Mouse (Mus musculus) NIH3T3 (cell line): Measurements from ENCODE around the gene Blmh.

Source experiments
- DNase-seq: peaks from one replicate; pipeline ENCODE4 v3.0.0-alpha.2; 2012; ENCODE audit warnings: low read depth

Gene Blmh

DNA sequence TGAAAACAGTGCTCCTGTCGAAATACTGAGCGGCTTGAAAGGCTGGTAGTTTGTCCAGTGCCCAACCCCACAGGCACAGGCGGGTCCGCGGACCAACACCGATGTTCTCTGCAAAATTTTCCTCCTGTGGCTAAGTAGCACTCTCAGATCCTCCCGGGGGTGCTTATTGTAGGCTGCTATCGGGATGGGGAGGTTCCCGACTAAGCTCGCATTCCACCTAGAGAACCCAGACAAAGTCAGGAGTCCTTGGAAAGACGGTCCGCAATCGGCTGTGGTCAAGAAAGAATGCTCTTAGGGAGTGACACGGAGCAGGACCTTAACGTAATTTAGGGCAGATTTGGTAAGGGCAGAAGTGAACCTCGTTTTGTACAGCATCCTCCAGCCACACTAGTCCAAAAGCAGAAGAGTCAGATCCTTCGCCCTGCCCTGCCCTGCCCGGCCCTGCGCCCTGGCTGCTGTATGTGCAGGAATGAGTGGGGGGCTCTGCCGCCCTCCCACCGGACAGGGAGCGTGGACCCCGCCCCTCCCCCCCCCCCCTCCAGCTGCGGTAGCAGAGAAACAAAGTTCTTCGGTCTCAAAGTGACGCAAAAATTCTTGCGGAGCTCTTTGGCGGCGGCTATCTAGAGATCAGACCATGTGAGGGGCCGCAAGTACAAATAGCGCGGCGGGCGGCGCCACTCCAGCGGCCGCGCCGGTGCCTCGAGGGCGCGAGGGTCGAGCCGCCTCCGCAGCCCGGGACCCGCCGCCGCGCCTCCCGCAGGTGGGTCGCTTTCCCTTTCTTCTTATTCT is 73.5 kb downstream of the Blmh start, which contains the start of gene Slc6a4:
Slc6a4 (plus strand) TSS at position 688 of the 789 bp plus-strand sequence.
- DNase-seq, result peak; percentile 35

DNA sequence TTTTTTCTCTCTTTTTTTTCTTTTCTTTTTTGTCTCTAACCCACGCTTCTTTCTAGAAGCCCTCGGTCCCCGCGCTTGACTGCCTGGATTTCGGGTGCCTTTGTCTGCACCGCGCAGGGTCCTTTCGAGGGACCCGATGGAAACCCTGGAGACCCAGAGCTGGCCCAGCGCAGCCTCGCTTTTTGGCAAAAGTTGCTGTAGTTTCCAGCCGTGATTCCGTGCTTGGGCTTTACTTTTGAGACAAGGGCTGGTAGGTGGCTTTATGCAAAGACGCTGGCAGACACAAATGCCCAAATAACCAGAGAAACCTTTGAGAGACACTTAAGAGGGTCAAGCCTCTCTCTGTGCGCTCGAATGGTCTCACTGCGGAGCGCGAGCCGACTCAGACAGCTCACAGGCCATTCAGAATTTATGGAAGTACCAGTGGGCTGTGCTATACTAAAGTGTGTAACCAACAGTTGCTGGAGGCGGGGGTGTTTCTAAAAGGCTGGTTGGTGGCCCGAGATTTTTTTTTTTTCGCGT is 74.2 kb downstream of the Blmh start:
- no peak for DNase-seq

DNA sequence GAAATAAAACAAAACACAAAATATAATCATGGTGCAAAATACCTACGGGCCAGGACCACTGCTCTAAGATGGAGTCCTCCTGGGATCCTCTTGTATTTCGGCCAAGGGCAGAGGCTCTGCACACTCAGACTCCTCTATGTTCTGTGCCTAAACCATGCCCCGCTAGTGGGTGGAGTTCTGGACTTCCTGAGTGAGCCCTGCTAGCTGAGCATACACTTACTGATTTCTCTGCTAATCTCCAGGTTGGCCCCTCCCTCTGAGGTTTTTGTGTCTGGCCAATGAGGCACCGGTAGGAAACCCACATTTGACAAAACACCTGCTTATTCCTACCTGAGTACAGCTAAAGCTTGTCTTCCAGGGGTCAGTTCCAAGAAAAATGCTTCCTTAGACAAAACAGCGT is 76.1 kb downstream of the Blmh start:
- DNase-seq, result no peak

DNA sequence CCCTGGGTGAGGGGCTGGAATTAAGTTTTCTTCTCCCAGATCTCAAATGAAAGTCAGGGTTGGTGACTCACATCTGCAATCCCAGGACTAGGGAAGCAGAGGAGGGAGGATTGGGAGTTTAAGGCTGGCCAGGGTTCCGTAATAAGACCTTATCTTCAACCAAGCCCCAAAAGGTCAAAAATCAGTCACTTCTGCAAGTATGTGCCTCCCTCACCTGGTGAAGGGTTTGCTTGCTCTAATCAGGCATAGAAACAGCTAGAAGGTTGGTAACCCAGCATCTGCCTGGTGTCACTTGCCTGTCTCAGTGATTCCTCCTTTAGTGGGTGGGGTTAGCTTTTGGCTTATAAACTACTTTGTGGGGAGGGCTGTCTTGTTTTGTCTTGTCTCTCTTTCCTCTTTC is 77.8 kb downstream of the Blmh start:
- peak; percentile 73 for DNase-seq

DNA sequence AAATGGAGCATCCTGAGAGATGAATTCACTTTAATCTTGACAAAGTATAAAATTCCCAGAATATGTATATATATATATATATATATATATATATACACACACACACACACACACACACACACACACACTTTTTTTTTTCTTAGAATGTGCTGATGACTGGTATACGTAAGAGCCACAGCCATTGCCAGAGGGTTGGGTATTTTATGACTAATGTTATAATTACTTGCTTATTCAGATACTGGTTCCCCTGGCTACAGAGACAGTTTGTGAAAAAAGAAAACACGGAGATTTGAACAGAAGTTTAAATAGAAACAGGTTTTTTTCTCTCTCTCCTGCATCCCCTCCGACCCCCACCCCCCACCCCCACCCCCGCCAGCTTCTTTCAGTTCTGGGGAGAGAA is 81.3 kb downstream of the Blmh start:
- DNase-seq, result peak; percentile 81

DNA sequence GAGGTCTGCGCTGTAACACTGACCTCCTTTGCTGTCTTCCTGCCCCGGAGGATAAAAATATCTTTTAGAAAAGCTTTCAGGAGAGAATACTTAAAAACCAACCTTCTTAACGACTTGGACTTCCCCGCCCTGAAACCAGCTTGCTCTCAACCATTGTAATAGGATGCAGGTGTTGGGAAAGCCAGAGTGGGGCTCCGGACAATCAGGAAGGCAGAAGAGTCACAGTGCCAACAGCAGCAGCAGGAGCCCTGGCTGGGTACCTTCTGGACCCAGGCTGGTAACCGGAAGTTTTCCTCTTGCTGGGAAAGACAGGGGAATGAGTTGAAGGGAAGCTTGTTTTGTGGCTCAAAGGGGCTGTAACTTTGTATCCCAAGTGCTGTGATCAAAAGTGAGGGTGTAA is 82.0 kb downstream of the Blmh start:
- peak; percentile 57 for DNase-seq

DNA sequence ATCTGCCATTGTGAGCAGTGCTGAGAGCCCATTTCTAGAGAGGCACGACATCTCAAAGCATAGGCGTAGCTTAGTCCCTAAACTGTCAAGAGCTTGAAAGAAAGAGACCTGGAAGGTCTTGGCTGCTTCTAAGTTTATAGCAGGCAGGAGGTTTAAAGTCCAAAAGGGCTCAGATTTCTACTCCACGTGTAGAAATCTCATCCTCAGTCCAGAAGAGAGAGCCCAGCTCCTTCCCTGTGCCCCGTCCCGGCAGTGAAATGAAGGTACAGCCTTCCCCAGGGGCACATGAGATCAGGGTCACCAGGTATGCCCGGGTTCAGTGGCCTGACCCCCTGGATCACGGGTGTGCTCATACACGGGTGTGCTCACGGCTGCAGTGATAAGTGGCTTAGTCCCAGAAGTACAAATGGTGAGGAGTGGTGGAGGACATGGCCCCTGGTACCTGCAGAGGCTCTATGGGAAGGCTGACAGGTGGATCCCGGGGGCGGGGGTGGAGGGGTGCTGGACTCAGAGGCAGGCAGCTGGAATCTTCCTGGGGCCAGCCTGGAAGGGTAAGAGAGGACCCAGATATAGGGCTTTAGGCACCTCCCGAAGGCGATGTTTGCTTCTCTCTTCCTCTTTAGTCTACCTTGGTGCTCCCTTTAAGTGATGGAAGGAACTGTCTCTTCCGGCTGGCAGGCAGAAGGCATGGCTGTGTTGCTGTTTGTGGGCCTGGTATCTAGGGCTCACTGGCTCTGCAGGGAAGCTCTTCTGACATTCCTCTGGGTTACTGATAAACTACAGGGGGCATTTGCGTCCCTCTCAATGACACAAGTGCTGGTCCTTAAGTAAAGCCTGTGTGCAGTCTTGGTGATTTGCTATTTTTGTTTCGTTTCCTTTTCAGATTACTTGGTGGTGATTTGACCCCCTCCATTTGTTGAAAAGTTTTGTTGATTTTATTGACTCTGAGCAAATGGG is 84.7 kb downstream of the Blmh start:
- no peak for DNase-seq

DNA sequence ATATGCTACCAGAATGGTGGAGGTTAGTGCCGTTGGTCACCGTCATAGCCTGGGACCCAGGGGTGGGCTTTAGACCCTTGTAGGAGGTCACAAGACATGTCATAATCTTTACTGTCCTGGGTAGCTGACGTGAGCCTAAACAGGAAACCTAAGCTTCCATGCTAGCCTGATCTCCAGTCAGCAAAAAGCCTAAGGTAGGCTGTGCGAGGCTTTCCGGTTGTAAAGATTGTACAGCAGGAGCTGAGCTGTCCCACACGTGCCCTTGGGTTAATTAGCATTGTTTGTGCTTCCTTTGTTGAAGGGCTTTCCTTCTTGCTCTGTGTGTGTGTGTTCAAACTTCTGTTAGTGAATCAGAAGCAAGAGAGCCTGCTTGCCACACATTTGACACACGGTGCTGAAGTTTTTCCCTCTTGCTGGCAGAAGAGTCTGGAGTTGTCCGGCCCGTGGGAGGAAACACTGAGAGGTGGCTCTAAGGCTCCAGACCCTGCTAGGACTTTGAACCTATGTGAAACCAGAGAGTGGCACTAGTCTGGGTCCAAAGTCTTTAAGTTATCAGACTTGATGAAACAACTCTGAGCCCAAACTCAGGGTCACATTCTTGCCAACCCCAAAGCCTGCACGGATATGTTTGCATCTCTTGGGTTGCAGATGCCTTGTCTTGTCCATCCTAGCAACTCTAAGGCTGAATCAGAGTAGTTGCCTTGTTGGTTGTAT is 86.3 kb downstream of the Blmh start:
- DNase-seq, result no peak

DNA sequence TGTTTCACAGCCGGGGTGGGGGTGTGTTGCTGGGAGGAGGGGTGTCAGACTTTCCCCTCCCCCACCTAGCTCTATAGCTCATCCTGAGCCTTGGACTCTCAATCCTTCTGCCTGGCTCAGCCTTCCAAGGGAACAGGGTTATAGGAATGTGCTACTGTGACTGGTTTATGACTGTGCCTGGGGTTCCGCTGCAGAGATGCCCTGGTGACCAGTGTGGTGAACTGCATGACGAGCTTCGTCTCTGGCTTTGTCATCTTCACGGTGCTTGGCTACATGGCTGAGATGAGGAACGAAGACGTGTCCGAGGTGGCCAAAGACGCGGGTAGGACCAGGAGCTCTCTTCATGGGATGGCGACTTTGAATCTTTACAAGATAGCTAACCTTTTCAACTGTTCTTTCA is 93.4 kb downstream of the Blmh start:
- no peak for DNase-seq

DNA sequence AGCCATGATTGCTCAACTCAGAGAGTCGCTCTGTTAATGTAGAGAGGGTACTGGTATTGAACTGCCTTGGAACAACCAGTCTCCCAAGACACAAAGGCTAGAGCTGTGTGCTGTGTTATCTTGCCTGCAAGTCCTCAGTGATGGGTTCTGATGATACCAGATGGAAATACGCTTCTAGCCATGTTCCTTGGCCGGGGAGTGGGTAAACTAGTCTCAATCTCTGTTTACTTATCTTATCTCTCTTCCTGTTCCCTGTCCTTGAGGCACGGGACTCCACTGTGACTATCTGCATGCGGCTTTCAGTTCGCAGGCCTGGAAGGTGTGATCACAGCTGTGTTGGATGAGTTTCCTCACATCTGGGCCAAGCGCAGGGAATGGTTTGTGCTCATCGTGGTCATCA is 94.9 kb downstream of the Blmh start:
- no peak for DNase-seq

DNA sequence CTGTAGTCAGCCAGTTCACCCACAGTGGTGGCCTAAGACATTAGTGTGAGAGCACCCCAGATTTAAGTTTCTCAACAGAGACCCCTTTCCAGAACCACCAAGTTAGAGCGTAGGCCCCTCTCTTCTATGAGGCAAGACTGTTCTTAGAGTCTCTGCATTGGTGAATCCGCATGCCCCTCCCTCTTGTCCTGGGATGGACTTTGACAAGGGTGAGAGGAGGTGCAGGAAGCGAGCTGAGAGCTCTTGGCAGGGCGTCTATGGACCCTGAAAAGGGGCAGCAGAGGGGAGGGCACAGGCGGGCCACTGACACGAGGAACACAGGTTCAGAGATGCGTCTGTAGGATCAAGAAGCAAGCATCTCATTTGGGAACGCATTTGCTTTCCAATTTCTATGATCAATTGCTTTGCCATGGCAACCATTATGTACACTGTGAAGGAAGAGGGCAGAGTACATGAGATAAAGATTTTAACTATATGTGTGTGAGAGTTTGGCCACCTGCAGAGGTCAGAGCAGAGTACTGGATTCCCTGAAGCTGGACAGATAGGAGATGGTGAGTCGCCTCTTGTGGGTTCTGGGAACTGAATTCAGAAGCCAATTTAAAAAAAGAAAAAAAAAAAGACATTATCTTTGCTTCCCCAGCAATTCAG is 97.3 kb downstream of the Blmh start:
- DNase-seq, result no peak

DNA sequence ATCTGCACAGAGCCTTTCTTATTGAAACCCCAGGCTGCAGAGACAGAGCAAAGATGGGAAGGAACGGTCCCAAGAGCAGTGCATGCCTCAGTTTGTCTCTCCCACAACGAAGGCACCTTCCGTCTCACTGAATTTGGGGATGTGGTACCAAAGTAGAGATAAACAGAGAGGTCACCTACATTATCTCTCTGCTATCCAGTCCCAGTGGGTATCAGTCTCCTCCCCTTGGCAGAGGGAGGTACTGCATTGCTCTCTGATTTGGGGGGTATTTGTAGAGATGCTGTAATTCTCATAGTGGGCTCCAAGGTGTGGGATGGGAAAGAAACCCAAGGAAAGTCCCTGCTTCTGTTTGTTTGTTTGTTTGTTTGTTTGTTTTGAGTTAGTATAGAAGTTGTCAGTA is 102.0 kb downstream of the Blmh start:
- peak; percentile 31 for DNase-seq

DNA sequence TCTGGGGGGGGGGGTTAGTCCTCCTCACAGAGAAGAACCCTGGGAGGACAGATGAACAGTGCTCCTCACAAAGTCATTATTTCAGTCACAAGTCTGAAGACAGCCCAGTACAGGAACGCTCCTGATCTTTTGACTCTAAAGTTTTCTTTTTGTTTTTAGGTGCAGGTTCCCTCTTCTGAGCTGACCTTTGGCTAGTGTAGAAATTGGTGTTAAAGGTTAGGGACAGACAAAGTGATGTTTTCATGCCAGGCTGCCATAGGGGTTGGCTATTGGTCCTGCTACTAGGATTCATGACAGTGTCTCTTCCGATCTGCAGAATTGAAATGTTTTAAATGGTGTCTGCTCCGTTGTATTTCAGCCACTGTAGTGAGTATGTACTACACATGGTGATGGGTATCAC is 103.5 kb downstream of the Blmh start:
- DNase-seq, result no peak

DNA sequence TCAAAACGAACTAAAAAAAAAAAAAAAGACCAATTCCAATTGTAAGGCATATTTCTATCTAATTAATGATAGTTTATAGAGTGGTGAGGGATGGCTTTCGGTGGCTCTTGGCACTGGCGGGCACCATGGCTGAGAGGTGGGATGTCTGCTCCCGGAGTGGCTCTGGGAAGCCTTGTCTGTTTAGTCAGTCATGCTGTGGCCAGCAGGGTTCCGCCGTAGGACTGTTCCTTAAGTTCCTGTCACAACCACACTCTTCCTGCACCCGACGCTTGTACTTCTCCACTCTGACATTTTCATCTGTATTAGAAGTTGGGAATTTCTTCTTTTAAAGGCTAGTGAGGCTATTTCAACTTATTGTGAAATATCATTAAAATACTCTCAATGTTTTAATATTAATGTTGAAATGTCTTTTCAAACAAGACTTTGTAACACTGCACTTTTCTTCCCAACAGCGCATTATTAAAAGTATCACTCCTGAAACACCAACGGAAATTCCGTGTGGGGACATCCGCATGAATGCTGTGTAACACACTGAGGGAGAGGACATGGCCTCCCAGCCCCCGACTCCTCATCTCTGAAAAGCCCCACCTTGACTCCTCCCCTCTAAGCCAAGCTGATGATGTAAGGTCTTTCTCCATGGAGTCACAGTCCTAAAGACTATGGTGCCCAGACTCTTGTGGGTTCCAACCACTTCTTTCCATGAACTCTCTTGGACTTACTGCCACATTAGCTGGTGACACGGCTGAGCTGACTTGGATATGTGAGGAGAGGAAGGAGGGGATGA is 106.7 kb downstream of the Blmh start:
- no peak for DNase-seq
